Mouse (Mus musculus) intestine, embryonic 16.5 days (tissue): Measurements from ENCODE around the gene Amacr. TPM values are rescaled to one million over a fixed set of nuclear protein-coding genes. Genes with fewer than 3 reads are reported as not detected.

Experiments
- ATAC-seq: fragments of 200-750 bp; cut with Nextera tagmentation; 2 replicates; pipeline ENCODE4 v1.8.0; 2017; ENCODE audit warnings: moderate TSS enrichment, moderate library complexity
- H3K27ac ChIP-seq: fragments of 300-500 bp; sonication (generic); 2 replicates; pipeline ENCODE4 v1.5.1; 2014; ENCODE audit warnings: mild to moderate bottlenecking, low read length
- H3K27me3 ChIP-seq: fragments of 300-500 bp; sonication (generic); replicated peaks from 2 replicates; pipeline ENCODE4 v1.6.1; 2014; ENCODE audit warnings: low read length, control low read depth, mixed read lengths; ENCODE audit not compliant: control insufficient read depth, insufficient read depth
- H3K36me3 ChIP-seq: fragments of 300-500 bp; sonication (generic); 2 replicates; pipeline ENCODE4 v1.6.1; 2014; ENCODE audit warnings: low read length, control low read depth; ENCODE audit not compliant: control insufficient read depth, insufficient read depth
- H3K4me1 ChIP-seq: fragments of 300-500 bp; sonication (generic); 2 replicates; pipeline ENCODE4 v1.6.1; 2014; ENCODE audit warnings: low read length, control low read depth, mixed read lengths; ENCODE audit not compliant: control insufficient read depth, insufficient read depth
- H3K4me2 ChIP-seq: fragments of 300-500 bp; sonication (generic); 2 replicates; pipeline ENCODE4 v1.6.1; 2014; ENCODE audit warnings: low read depth, low read length, control low read depth
- H3K4me3 ChIP-seq: fragments of 300-500 bp; sonication (generic); 2 replicates; pipeline ENCODE4 v1.5.1; 2014; ENCODE audit warnings: mild to moderate bottlenecking, low read length
- H3K9ac ChIP-seq: fragments of 300-500 bp; sonication (generic); 2 replicates; pipeline ENCODE4 v1.6.1; 2014; ENCODE audit warnings: low read depth, low read length
- H3K9me3 ChIP-seq: fragments of 300-500 bp; sonication (generic); 2 replicates; pipeline ENCODE4 v1.6.1; 2016; ENCODE audit warnings: low read length, control low read depth; ENCODE audit not compliant: control insufficient read depth
- WGBS: fragments of 180-500 bp; shearing (Covaris S2); extraction: QIAGEN DNeasy Blood & Tissue Kit; methylation state at CpG from one replicate; pipeline ENCODE4 v1.1.7; 2014; 5-methylcytosine and 5-hydroxymethylcytosine counted together
- polyA plus RNA-seq: library from polyadenylated mRNA; unstranded; fragments of >200 nt; fragmentation: Nextera tagmentation; extraction: Ambion mirVana; gene quantifications from 2 replicates; pipeline ENCODE4 v1.2.1, GENCODE M21; 2015

The Amacr gene
- polyA plus RNA-seq: 27.1 and 29.4 TPM in 2 replicates

GRCm38 (mm10) chr15:10981377-10982063, at the start of gene Amacr:
TSS of gene Amacr (plus strand) at chr15:10981756.
- peak; percentile 98 for ATAC-seq
- H3K27ac ChIP-seq: peak within 1 kb of the TSS; percentile 90
- no peaks in the 10 kb centered on the region for H3K9me3 ChIP-seq
- WGBS: under 1% methylated on average over 51 of the region's 52 CpGs
- no peaks in the 10 kb centered on the region for H3K27me3 ChIP-seq
- peak within 1 kb of the TSS; percentile 80 for H3K4me3 ChIP-seq
- H3K9ac ChIP-seq: peak within 1 kb of the TSS; percentile 93
- no peaks in the 10 kb centered on the region for H3K36me3 ChIP-seq
- peak within 1 kb of the TSS; percentile 77 for H3K4me2 ChIP-seq
- peaks cover 19% of the 10 kb centered on the region; the same call in 1 of the 2 replicates for H3K4me1 ChIP-seq

DNA sequence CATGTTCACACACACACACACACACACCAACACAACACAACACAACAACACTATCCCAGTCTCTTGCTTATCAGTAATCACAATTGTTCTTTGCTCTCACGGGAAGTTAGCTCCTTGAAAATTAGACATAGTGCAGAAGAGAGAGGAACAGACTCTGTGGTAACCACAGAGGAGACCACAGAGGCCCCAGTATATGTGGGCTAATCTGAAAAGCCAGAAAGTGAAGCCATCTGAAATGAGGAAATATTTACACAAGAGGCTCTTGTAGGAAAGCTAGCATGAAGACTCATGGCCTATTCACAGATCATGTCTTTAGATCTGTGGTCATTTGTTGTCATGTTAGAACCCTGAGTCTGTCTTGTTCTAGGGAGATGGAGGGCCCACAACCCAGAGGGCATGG, 47.6 kb upstream of the Amacr start:
- Histone ChIP-seq H3K9me3 (no peaks in the 10 kb centered on the region), H3K27ac (no peak overlapping the region), H3K36me3 (no peaks in the 10 kb centered on the region), H3K9ac (no peak overlapping the region), H3K4me3 (no peak overlapping the region), H3K27me3 (no peaks in the 10 kb centered on the region), H3K4me2 (no peak overlapping the region), H3K4me1 (no peaks in the 10 kb centered on the region)
- WGBS: 52% methylated on average over 1 of the region's 1 CpGs
- no peak for ATAC-seq

DNA sequence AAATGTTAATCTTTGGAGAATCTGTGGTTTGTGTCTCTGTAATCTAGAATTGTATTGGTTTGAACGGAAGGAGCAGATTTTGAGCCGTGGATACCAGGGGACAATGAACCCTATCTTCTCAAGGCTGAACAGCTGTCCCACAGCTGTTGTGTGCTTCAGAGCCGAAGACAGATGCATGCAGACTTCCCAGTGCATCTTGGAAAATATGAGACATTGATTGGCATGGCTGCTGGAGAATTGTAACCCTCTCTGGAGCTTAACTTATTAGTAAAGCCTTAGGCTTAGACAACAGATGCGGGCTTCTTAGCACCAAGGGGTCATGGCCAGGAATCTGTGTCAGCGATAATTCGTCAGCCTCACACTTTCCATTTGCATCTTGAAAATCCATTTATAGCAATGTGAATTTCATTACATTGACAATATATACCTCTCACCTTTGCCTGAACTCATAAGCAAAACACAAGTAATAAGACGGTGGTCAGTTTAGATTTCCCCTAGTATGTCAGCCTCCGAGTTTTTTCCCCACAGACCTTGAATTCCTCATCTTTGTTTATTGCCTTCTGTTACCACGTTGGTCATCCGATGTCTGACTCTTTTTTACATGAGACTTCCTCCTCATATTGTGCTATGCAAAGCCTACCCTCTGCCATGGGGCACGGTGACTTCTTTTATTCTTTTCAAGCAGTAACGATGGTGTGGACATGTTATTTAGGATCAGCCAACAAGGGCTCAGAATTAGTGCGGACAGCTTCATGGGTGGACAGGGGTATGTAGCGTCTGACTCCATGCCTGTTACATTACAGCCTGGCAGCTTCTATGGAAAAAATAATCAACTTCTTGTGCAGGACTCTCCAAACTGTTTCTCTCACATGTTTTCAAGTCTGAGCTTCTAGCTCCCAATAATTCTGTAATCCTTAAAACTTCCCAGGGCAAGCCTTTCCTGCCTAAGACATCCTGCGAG, 41.1 kb upstream of the Amacr start:
- WGBS: 67% methylated on average over 15 of the region's 15 CpGs

GRCm38 (mm10) chr15:10941901-10942300, 39.7 kb upstream of the Amacr start:
- no peak for ATAC-seq
- Histone ChIP-seq H3K4me2 (no peak overlapping the region), H3K9ac (no peak overlapping the region), H3K9me3 (no peaks in the 10 kb centered on the region), H3K36me3 (no peaks in the 10 kb centered on the region), H3K27ac (no peak overlapping the region), H3K4me3 (no peak overlapping the region), H3K4me1 (no peaks in the 10 kb centered on the region), H3K27me3 (no peaks in the 10 kb centered on the region)
- WGBS: 80% methylated on average over 6 of the region's 6 CpGs

More for the DNA sequence above, 41.1 kb upstream of the Amacr start:
- H3K4me2 ChIP-seq: no peak overlapping the region
- no peak overlapping the region for H3K9ac ChIP-seq
- H3K27ac ChIP-seq: no peak overlapping the region
- no peak for ATAC-seq
- H3K36me3 ChIP-seq: no peaks in the 10 kb centered on the region
- H3K9me3 ChIP-seq: no peaks in the 10 kb centered on the region
- H3K27me3 ChIP-seq: no peaks in the 10 kb centered on the region
- no peak overlapping the region for H3K4me3 ChIP-seq
- H3K4me1 ChIP-seq: no peaks in the 10 kb centered on the region

DNA sequence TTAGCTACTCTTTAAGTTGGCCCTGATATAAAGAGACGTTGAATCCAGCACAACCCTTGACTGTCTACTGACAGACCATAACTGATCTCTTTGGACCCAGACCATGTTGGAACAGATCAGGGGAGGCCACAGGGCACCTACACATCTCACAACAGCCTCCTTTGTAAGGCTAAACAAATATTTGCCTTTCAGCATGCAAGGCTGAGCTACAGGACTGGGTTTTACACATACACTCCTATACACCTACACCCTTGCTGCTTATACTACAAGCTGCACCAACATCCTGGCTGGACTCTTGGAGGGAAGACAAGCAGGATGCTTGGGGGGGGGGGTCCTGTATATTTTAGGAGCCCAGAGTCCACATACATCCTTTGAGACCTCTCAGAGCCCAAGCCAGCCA, 33.7 kb upstream of the Amacr start:
- no peak overlapping the region for H3K27ac ChIP-seq
- no peak overlapping the region for H3K4me2 ChIP-seq
- no peaks in the 10 kb centered on the region for H3K4me1 ChIP-seq
- H3K27me3 ChIP-seq: no peaks in the 10 kb centered on the region
- WGBS: 55% methylated on average over 1 of the region's 1 CpGs
- H3K36me3 ChIP-seq: no peaks in the 10 kb centered on the region
- H3K9me3 ChIP-seq: no peaks in the 10 kb centered on the region
- ATAC-seq: no peak
- H3K9ac ChIP-seq: no peak overlapping the region
- no peak overlapping the region for H3K4me3 ChIP-seq

GRCm38 (mm10) chr15:10951951-10952759, 29.4 kb upstream of the Amacr start, which contains the start of gene C1qtnf3:
TSS of gene C1qtnf3 (plus strand) at chr15:10952332.
- peaks cover 3% of the 10 kb centered on the region; the same call in 1 of the 2 replicates for H3K4me1 ChIP-seq
- no peak within 1 kb of the TSS for H3K9ac ChIP-seq
- H3K27ac ChIP-seq: no peak within 1 kb of the TSS
- no peak within 1 kb of the TSS for H3K4me3 ChIP-seq
- no peak for ATAC-seq
- 56% methylated on average over 23 of the region's 23 CpGs for WGBS
- no peak within 1 kb of the TSS for H3K4me2 ChIP-seq
- no peaks in the 10 kb centered on the region for H3K36me3 ChIP-seq
- H3K9me3 ChIP-seq: no peaks in the 10 kb centered on the region
- no peaks in the 10 kb centered on the region for H3K27me3 ChIP-seq

DNA sequence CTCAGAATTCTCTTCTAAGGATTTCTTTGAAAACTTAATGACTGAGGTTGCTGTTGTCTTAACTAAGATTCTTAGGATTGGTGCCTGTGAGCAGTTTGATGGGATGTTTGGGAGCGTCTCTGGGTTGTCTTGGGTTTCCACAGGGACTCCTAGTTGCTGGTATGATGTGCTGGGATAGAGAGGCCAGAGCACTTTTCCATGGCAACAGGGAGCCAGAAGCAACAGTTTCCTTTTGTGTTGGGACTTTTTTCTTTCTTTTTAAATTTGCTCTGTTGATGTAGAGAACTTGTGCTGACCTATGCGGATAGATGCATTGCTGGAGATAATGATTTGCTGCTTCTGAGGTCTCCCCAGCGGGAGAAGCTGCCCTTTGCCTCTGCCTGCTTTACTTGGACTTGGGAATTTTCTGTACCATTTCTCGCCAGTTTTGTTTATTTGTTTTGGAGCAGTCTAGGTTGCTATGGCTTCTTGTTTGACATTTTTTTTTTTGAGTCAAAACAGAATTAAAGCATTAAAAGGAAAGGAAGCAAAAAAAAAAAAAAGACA, 28.7 kb upstream of the Amacr start:
- no peaks in the 10 kb centered on the region for H3K27me3 ChIP-seq
- peaks cover 3% of the 10 kb centered on the region; the same call in 1 of the 2 replicates for H3K4me1 ChIP-seq
- H3K27ac ChIP-seq: no peak overlapping the region
- H3K4me3 ChIP-seq: no peak overlapping the region
- H3K9ac ChIP-seq: no peak overlapping the region
- no peak for ATAC-seq
- no peaks in the 10 kb centered on the region for H3K36me3 ChIP-seq
- no peak overlapping the region for H3K4me2 ChIP-seq
- 48% methylated on average over 4 of the region's 4 CpGs for WGBS
- no peaks in the 10 kb centered on the region for H3K9me3 ChIP-seq

DNA sequence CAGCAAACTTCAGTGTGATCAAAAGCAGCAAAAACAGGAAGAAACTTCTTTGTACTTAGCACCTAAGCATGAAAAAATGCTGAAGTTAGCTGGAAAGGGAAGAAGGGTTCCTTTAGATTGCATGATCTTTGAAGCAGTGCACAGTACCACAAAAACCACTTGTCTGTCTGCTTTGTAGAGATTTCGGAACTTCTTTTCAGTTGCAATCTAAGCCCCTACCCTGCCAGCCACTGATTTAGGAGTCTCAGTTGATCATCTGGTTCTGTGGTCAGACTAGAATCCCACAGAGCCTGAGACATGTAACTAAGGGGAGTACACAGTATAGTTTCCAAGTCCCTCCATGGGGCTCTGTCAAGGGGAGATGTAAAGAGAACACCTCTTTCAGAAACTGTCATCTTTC, 28.1 kb upstream of the Amacr start:
- Histone ChIP-seq H3K9ac (no peak overlapping the region), H3K27ac (no peak overlapping the region), H3K9me3 (no peaks in the 10 kb centered on the region), H3K36me3 (no peaks in the 10 kb centered on the region), H3K27me3 (no peaks in the 10 kb centered on the region), H3K4me2 (no peak overlapping the region), H3K4me3 (no peak overlapping the region), H3K4me1 (peaks cover 3% of the 10 kb centered on the region; the same call in 1 of the 2 replicates)
- 63% methylated on average over 1 of the region's 1 CpGs for WGBS
- ATAC-seq: no peak
